Mouse (Mus musculus): ENCODE data around the gene Pik3c2g.
A peak's percentile ranks its signal among the peaks of the same experiment; 100 is the strongest.
"Not testable (repeated sequence)": the region's sequence is repeated elsewhere in the genome, so short reads cannot be mapped to it uniquely, and the experiment has no call there.

Gene Pik3c2g

GRCm38 (mm10) chr6:139908997-139909669 lies 322.1 kb downstream of the Pik3c2g start:
- DNase-seq (ENCODE audit: low spot score) = no peak

GRCm38 (mm10) chr6:139928766-139929165 lies 341.7 kb downstream of the Pik3c2g start:
- no peak for DNase-seq (ENCODE audit: low spot score)

GRCm38 (mm10) chr6:139934861-139935260 lies 347.8 kb downstream of the Pik3c2g start:
- DNase-seq (ENCODE audit: low spot score) = no peak

- DNase-seq (ENCODE audit: low spot score) = not testable (repeated sequence)
These were observed 350.6 kb downstream of the Pik3c2g start for GRCm38 (mm10) chr6:139937581-139937980.

- no peak for DNase-seq (ENCODE audit: low spot score)
These were observed 360.3 kb downstream of the Pik3c2g start for GRCm38 (mm10) chr6:139947106-139947879.

- no peak for DNase-seq (ENCODE audit: low spot score)
These were observed 366.6 kb downstream of the Pik3c2g start for GRCm38 (mm10) chr6:139953596-139953995.

- DNase-seq (ENCODE audit: low spot score) = peak; percentile 14
These were observed 370.7 kb downstream of the Pik3c2g start for GRCm38 (mm10) chr6:139957531-139958241.

- DNase-seq (ENCODE audit: low spot score) = no peak
These were observed 376.8 kb downstream of the Pik3c2g start for GRCm38 (mm10) chr6:139963775-139964174.

GRCm38 (mm10) chr6:139964895-139965294 lies 377.9 kb downstream of the Pik3c2g start:
- no peak for DNase-seq (ENCODE audit: low spot score)

GRCm38 (mm10) chr6:139966684-139967083 lies 379.7 kb downstream of the Pik3c2g start:
- no peak for DNase-seq (ENCODE audit: low spot score)

GRCm38 (mm10) chr6:139971608-139972298 lies 384.7 kb downstream of the Pik3c2g start:
- no peak for DNase-seq (ENCODE audit: low spot score)

GRCm38 (mm10) chr6:139974668-139975067 lies 387.6 kb downstream of the Pik3c2g start:
- DNase-seq (ENCODE audit: low spot score) = no peak

GRCm38 (mm10) chr6:139978114-139978513 lies 391.1 kb downstream of the Pik3c2g start:
- DNase-seq (ENCODE audit: low spot score) = no peak

- DNase-seq (ENCODE audit: low spot score) = no peak
These were observed 394.0 kb downstream of the Pik3c2g start for GRCm38 (mm10) chr6:139981061-139981460.

- no peak for DNase-seq (ENCODE audit: low spot score)
These were observed 397.0 kb downstream of the Pik3c2g start for GRCm38 (mm10) chr6:139984069-139984468.

GRCm38 (mm10) chr6:139986564-139986963 lies 399.5 kb downstream of the Pik3c2g start:
- no peak for DNase-seq (ENCODE audit: low spot score)

GRCm38 (mm10) chr6:139989075-139989474 lies 402.1 kb downstream of the Pik3c2g start:
- DNase-seq (ENCODE audit: low spot score) = no peak

GRCm38 (mm10) chr6:139989597-139989996 lies 402.6 kb downstream of the Pik3c2g start:
- DNase-seq (ENCODE audit: low spot score) = no peak

GRCm38 (mm10) chr6:140005181-140005580 lies 418.2 kb downstream of the Pik3c2g start:
- no peak for DNase-seq (ENCODE audit: low spot score)

Measured in MN1 (cell line).